Mouse (Mus musculus): ENCODE measurements at regions not wholly inside any gene's neighbourhood (a gene's known extent, or its start where the extent isn't known, plus 50 kb on each side); places are given as distances from the start of the nearest gene placed in this dataset.

DNA sequence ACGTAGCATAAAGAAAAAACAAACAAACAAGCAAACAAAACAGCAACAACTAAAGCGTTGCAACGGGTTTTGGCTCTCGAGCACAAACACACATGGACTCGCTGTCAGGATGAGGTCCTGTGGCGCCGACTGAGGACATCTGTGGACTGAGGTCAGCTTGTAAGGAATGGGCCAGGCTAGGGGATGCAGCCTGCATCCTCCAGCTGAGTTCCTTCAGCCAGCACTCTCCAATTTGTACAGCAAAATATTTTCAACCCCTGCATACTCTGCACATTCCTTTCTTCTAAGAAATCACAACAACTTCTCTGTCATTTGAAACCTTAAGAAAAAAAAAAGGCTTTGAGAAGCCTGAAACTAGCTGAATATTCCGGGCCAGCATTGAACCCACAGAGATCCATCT lies 78.5 kb upstream of the Krr1 start:
- DNase-seq = peak; percentile 35 to 60

DNA sequence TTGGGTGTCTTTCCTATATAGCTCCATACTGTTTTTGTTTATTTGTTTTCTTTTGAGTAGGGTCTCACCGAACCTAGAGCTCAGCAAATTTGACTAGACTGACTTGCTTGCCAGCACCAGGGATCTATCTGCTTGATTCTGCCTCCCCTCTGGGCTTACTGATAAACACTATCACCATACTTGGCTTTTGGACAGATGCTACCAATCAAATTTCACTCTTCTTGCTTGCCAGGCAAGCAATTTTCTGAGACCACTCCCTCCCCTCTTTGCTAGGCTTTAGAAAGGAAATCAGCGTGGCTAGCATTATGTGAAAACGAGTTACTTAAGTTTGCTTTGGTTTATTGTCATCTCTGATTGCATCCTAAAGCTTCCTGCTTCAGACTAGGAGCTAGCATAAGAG lies 75.1 kb upstream of the Krr1 start:
- no peak for DNase-seq

DNA sequence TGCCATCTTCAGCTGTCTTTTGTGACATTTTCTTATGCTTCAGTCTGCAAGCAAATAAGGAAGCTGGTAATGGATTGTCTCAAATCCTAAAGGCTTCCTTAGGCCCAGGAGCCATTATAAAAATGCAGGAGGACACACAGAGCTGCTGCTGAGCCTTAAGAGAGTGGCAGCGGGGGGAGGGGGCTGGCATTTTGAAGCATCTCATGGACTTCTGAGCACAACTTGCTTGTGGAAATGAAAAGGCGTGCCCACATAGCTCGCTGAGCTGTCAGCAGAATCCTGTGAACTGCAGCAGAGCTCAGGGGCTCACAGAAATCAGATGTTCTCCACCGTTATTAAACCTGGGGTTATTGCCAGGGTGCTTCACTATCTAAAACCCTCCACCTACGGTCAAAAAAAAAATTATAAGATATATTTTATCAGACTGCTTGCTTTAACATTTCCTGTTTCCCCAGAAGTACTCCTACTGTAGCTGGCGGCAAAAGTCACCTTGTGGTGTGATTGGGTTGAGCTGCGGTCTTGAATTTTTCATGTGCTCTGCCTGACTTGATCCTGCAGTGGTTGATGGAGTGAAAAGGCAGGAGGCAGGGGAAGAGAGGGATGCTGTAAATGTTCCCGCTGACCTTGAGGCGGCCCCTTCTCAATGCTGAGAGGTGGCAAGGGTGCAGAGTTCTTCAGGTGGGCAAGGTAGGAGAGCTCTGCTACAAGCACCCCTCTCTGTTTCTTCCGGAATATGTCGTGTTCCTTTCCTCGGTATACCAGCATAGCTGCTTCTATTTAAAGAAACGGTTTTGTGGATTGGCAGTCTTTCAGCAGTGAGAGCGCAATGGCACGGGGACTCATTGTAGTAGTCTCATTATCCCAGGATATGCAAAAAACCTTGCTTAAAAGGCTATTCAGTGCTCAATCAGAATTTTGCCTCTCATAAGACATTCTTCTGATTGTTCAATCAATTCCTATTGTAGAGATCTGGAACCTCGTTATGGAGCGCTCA lies 71.4 kb upstream of the Krr1 start:
- no peak for DNase-seq

- DNase-seq = no peak
These were observed 68.5 kb upstream of the Krr1 start for GRCm38 (mm10) chr10:111903956-111904355.

- DNase-seq = peak in 1 of 2 experiments; percentile 42
These were observed 64.6 kb upstream of the Krr1 start for GRCm38 (mm10) chr10:111907836-111908235.

DNA sequence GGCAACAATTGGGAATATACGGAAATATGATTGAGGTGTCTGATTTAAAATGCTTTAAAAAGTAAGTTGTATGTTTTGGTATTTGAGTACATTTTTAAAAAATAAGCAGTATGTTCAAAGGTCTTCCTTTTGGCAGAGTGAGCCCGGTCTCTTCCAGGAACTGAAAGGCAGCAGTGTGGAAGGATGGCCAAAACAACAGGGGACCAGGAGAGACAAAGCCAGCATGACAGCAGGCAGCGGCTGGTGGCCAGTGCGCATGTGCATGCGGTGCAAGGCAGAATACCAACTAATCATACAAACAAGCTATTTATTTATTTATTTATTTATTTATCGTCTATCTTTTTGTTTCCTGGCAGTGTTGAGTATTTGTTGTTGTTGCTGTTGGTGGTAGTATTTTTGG lies 59.9 kb upstream of the Krr1 start:
- peak in 1 of 2 experiments; percentile 47 for DNase-seq

GRCm38 (mm10) chr10:111913066-111913785 lies 59.2 kb upstream of the Krr1 start:
- DNase-seq = no peak

- no peak for DNase-seq
These were observed 58.2 kb upstream of the Krr1 start for GRCm38 (mm10) chr10:111914231-111914630.

- no peak for DNase-seq
These were observed 54.4 kb upstream of the Krr1 start for GRCm38 (mm10) chr10:111918071-111918507.

- no peak for DNase-seq
These were observed 53.0 kb upstream of the Krr1 start for GRCm38 (mm10) chr10:111919475-111919874.

- DNase-seq = no peak
These were observed 51.0 kb upstream of the Krr1 start for GRCm38 (mm10) chr10:111921492-111921891.
